Mouse (Mus musculus) stomach, postnatal 0 days (tissue): Measurements from ENCODE around the gene Tfdp1. TPM values are rescaled to one million over a fixed set of nuclear protein-coding genes. Genes with fewer than 3 reads are reported as not detected.

Source experiments
- ATAC-seq: fragments of 200-750 bp; cut with Nextera tagmentation; 2 replicates; pipeline ENCODE4 v1.8.0; 2017; ENCODE audit not compliant: low FRiP score, low TSS enrichment
- DNase-seq: peaks from one replicate; pipeline ENCODE4 v3.0.0-alpha.2; 2016; ENCODE audit warnings: low spot score
- H3K27ac ChIP-seq: fragments of 300-500 bp; sonication (generic); replicated peaks from 2 replicates; pipeline ENCODE4 v1.5.1; 2014; ENCODE audit warnings: mild to moderate bottlenecking, control low read depth
- H3K27me3 ChIP-seq: fragments of 300-500 bp; sonication (generic); 2 replicates; pipeline ENCODE4 v1.6.1; 2014; ENCODE audit warnings: low read length; ENCODE audit not compliant: control insufficient read depth, insufficient read depth
- H3K36me3 ChIP-seq: fragments of 300-500 bp; sonication (generic); 2 replicates; pipeline ENCODE4 v1.6.1; 2014; ENCODE audit warnings: low read length, mixed read lengths; ENCODE audit not compliant: control insufficient read depth, insufficient read depth
- H3K4me1 ChIP-seq: fragments of 300-500 bp; sonication (generic); replicated peaks from 2 replicates; pipeline ENCODE4 v1.6.1; 2014; ENCODE audit warnings: antibody characterized with exemption; ENCODE audit not compliant: control insufficient read depth, insufficient read depth
- H3K4me2 ChIP-seq: fragments of 300-500 bp; sonication (generic); replicated peaks from 2 replicates; pipeline ENCODE4 v1.6.1; 2014; ENCODE audit warnings: low read depth, mild to moderate bottlenecking, control low read depth, moderate library complexity
- H3K4me3 ChIP-seq: fragments of 300-500 bp; sonication (generic); 2 replicates; pipeline ENCODE4 v1.5.1; 2014; ENCODE audit warnings: low read depth, low read length, control low read depth
- H3K9ac ChIP-seq: fragments of 300-500 bp; sonication (generic); 2 replicates; pipeline ENCODE4 v1.6.1; 2014; ENCODE audit warnings: mild to moderate bottlenecking, low read length, control low read depth, mixed read lengths
- H3K9me3 ChIP-seq: fragments of 300-500 bp; sonication (generic); 2 replicates; pipeline ENCODE4 v1.6.1; 2016; ENCODE audit warnings: low read length; ENCODE audit not compliant: control insufficient read depth
- CTCF ChIP-seq: IDR thresholded peaks from 2 replicates; pipeline ENCODE4 v1.5.1; 2016; ENCODE audit warnings: antibody characterized with exemption, low read depth, mild to moderate bottlenecking, moderate library complexity
- EP300 ChIP-seq: optimal IDR thresholded peaks from 2 replicates; pipeline ENCODE3; 2016; ENCODE audit warnings: antibody characterized with exemption
- WGBS: fragments of 180-500 bp; shearing (Covaris S2); extraction: QIAGEN DNeasy Blood & Tissue Kit; methylation state at CpG from one replicate; pipeline ENCODE4 v1.1.7; 2014; 5-methylcytosine and 5-hydroxymethylcytosine counted together
- polyA plus RNA-seq: library from polyadenylated mRNA; unstranded; fragments of >200 nt; fragmentation: Nextera tagmentation; extraction: Ambion mirVana; gene quantifications from 2 replicates; pipeline ENCODE4 v1.2.1, GENCODE M21; 2015

The Tfdp1 gene
- polyA plus RNA-seq, 1 experiment from 2014 or later: 69.3 TPM

DNA sequence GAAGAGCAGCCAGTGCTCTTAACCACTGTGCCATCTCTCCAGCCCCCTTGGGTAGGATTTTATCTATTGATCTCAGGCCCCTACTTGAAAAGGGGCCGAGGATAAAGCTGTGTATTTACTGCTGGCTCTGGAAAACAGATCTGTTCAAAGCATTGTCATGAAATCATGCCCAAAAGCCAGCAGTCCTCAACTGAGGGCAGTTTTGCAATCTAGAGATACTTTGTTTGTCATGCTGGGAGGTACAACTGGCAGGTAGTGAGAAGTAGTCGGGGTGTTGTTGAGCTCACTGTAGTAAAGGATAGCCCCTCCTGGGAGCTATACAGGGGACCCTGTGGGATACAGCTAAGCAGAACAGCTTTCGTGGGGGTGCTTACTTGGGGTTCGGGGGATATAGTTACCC lies 15.3 kb downstream of the Tfdp1 start:
- no peak for TF ChIP-seq EP300
- no peak for TF ChIP-seq CTCF
- WGBS: 81% methylated on average over 4 of the region's 4 CpGs
- Histone ChIP-seq H3K27ac (no peak overlapping the region), H3K36me3 (peaks cover 40% of the 10 kb centered on the region), H3K27me3 (no peaks in the 10 kb centered on the region), H3K4me1 (no peaks in the 10 kb centered on the region), H3K9ac (no peak overlapping the region), H3K4me3 (no peak overlapping the region), H3K4me2 (no peak overlapping the region), H3K9me3 (no peaks in the 10 kb centered on the region)
- ATAC-seq: no peak
- DNase-seq: no peak

DNA sequence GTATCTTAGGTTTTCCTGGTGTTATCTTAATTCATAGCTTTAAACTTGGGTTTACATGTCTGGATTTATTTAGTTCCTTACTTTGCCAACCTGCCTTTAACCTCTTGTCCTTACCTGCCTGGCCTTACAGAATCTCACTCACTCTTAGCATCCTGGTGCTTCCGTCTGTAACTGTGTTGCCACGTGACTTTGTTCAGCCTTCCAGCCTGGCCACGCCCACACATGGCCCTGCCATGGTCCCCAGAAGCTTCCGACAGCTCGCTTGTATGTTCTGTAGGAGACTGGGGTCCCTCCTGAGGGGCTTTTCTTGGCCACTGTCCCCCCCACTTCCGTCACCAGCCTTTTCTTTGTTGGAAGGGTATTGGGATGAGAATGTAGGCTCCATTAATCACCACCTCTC lies 17.7 kb downstream of the Tfdp1 start:
- Histone ChIP-seq H3K36me3 (peaks cover 39% of the 10 kb centered on the region), H3K27me3 (no peaks in the 10 kb centered on the region), H3K4me1 (no peaks in the 10 kb centered on the region), H3K4me3 (no peak overlapping the region), H3K9ac (no peak overlapping the region), H3K9me3 (no peaks in the 10 kb centered on the region), H3K27ac (no peak overlapping the region), H3K4me2 (no peak overlapping the region)
- TF ChIP-seq EP300: no peak
- TF ChIP-seq CTCF: no peak
- ATAC-seq (no peak), DNase-seq (no peak)
- WGBS: 67% methylated on average over 6 of the region's 6 CpGs

- Histone ChIP-seq H3K4me3 (no peak overlapping the region), H3K4me2 (no peak overlapping the region), H3K27me3 (no peaks in the 10 kb centered on the region), H3K36me3 (peaks cover 37% of the 10 kb centered on the region), H3K27ac (no peak overlapping the region), H3K9me3 (no peaks in the 10 kb centered on the region), H3K4me1 (no peaks in the 10 kb centered on the region), H3K9ac (no peak overlapping the region)
- DNase-seq (no peak), ATAC-seq (no peak; the same call in 1 of the 2 replicates)
- TF ChIP-seq CTCF: peak; percentile 41; the same call in 1 of the 2 replicates
- no peak for TF ChIP-seq EP300
- WGBS: 68% methylated on average over 10 of the region's 10 CpGs
These were observed 18.1 kb downstream of the Tfdp1 start for GRCm38 (mm10) chr8:13356681-13357080.

GRCm38 (mm10) chr8:13360213-13360612 lies 21.7 kb downstream of the Tfdp1 start:
- Histone ChIP-seq H3K4me1 (no peaks in the 10 kb centered on the region), H3K27me3 (no peaks in the 10 kb centered on the region), H3K9ac (no peak overlapping the region), H3K9me3 (no peaks in the 10 kb centered on the region), H3K36me3 (peaks cover 43% of the 10 kb centered on the region), H3K27ac (no peak overlapping the region), H3K4me3 (no peak overlapping the region), H3K4me2 (no peak overlapping the region)
- ATAC-seq: no peak
- 93% methylated on average over 7 of the region's 7 CpGs for WGBS
- DNase-seq: no peak
- TF ChIP-seq EP300 (no peak), CTCF (no peak)

GRCm38 (mm10) chr8:13361865-13362264 lies 23.3 kb downstream of the Tfdp1 start:
- 94% methylated on average over 6 of the region's 6 CpGs for WGBS
- no peaks in the 10 kb centered on the region for H3K9me3 ChIP-seq
- H3K27me3 ChIP-seq: no peaks in the 10 kb centered on the region
- no peak overlapping the region for H3K4me2 ChIP-seq
- no peaks in the 10 kb centered on the region for H3K4me1 ChIP-seq
- no peak overlapping the region for H3K9ac ChIP-seq
- no peak overlapping the region for H3K4me3 ChIP-seq
- no peak for DNase-seq
- peak; percentile 48; the same call in 1 of the 2 replicates for TF ChIP-seq CTCF
- TF ChIP-seq EP300: no peak
- no peak overlapping the region for H3K27ac ChIP-seq
- ATAC-seq: 0 out of 2 replicates have a peak, but pooled peaks have one; percentile 21
- H3K36me3 ChIP-seq: peaks cover 45% of the 10 kb centered on the region

DNA sequence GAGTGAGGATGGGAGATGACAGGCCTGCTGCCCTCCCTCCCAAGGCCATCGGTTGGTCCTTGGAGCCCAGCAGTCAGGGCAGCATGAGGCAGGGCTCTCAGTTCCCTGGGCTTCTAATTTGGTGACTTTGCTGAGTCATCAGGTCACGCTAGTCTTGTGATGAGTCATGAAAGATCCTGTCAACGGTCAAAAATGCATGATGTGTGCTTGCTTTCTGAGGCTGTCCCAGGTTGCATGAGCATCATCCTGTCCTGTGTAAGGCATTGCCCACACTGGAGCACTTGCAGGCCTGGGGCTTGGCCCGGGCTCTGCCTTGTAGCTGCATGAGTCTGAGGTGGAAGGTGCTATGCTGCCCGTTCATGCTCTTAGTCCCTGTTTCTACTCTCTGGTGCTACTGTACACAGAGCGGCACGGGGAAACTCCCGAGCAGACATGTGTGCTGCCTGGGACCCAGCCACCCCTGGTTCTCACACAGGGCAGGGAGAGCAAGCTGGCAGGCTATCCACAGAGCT lies 34.7 kb downstream of the Tfdp1 start:
- WGBS: 80% methylated on average over 8 of the region's 8 CpGs
- Histone ChIP-seq H3K4me2 (no peak overlapping the region), H3K9ac (no peak overlapping the region), H3K4me3 (no peak overlapping the region), H3K27me3 (no peaks in the 10 kb centered on the region), H3K9me3 (no peaks in the 10 kb centered on the region), H3K27ac (no peak overlapping the region), H3K36me3 (peaks cover 44% of the 10 kb centered on the region), H3K4me1 (no peaks in the 10 kb centered on the region)
- TF ChIP-seq CTCF (no peak), EP300 (no peak)
- no peak for ATAC-seq
- DNase-seq: no peak
